Mouse (Mus musculus) cerebellum, postnatal 10 days (tissue): ENCODE measurements at regions not wholly inside any gene's neighbourhood (a gene's known extent, or its start where the extent isn't known, plus 50 kb on each side); places are given as distances from the start of the nearest gene placed in this dataset.

Experiments used
- DNase-seq, 2 experiments: peaks; one replicate each; pipeline ENCODE4 v3.0.0; 2021; ENCODE audit warnings: mixed read lengths in 2 of 2

- no peak for DNase-seq
Observed at GRCm38 (mm10) chr12:16013861-16014630, 197.3 kb upstream of the Trib2 start.

GRCm38 (mm10) chr12:16013354-16013753 is 196.6 kb upstream of the Trib2 start:
- no peak for DNase-seq

GRCm38 (mm10) chr12:16012081-16012480 is 195.4 kb upstream of the Trib2 start:
- no peak for DNase-seq

GRCm38 (mm10) chr12:16009822-16010620 is 193.3 kb upstream of the Trib2 start:
- DNase-seq: peak; percentile 70 to 79

- peak; percentile 29 to 54 for DNase-seq
Observed at GRCm38 (mm10) chr12:16008763-16009515, 192.2 kb upstream of the Trib2 start.

- DNase-seq: no peak
Observed at GRCm38 (mm10) chr12:16008261-16008660, 191.5 kb upstream of the Trib2 start.

GRCm38 (mm10) chr12:16006688-16007087 is 190.0 kb upstream of the Trib2 start:
- no peak for DNase-seq

- no peak for DNase-seq
Observed at GRCm38 (mm10) chr12:16006286-16006685, 189.6 kb upstream of the Trib2 start.

- no peak for DNase-seq
Observed at GRCm38 (mm10) chr12:16001811-16002210, 185.1 kb upstream of the Trib2 start.

GRCm38 (mm10) chr12:16001225-16001624 is 184.5 kb upstream of the Trib2 start:
- no peak for DNase-seq

GRCm38 (mm10) chr12:15998331-15998730 is 181.6 kb upstream of the Trib2 start:
- DNase-seq: no peak

- no peak for DNase-seq
Observed at GRCm38 (mm10) chr12:15993866-15994265, 177.1 kb upstream of the Trib2 start.

- no peak for DNase-seq
Observed at GRCm38 (mm10) chr12:15986351-15986750, 169.6 kb upstream of the Trib2 start.

- no peak for DNase-seq
Observed at GRCm38 (mm10) chr12:15985649-15986048, 168.9 kb upstream of the Trib2 start.

- no peak for DNase-seq
Observed at GRCm38 (mm10) chr12:15983591-15984300, 167.0 kb upstream of the Trib2 start.

- DNase-seq: no peak
Observed at GRCm38 (mm10) chr12:15981741-15982140, 165.0 kb upstream of the Trib2 start.

GRCm38 (mm10) chr12:15979233-15979632 is 162.5 kb upstream of the Trib2 start:
- DNase-seq: no peak

GRCm38 (mm10) chr12:15971786-15972185 is 155.1 kb upstream of the Trib2 start:
- DNase-seq: no peak

GRCm38 (mm10) chr12:15970262-15970661 is 153.5 kb upstream of the Trib2 start:
- DNase-seq: no peak

- DNase-seq: no peak
Observed at GRCm38 (mm10) chr12:15967550-15968102, 150.9 kb upstream of the Trib2 start.

- no peak for DNase-seq
Observed at GRCm38 (mm10) chr12:15966631-15967030, 149.9 kb upstream of the Trib2 start.

- no peak for DNase-seq
Observed at GRCm38 (mm10) chr12:15965921-15966320, 149.2 kb upstream of the Trib2 start.
